Mouse (Mus musculus) limb, embryonic 14.5 days (tissue): ENCODE measurements around the gene Olfr665. TPM values are rescaled to one million over a fixed set of nuclear protein-coding genes. Genes with fewer than 3 reads are reported as not detected.

ENCODE experiments used
- ATAC-seq: fragments of 200-750 bp; cut with Nextera tagmentation; 2 replicates; pipeline ENCODE4 v1.8.0; 2017; ENCODE audit warnings: low read depth, moderate number of reproducible peaks, moderate TSS enrichment; ENCODE audit not compliant: low FRiP score
- DNase-seq: peaks from one replicate; pipeline ENCODE4 v3.0.0-alpha.2; 2015; ENCODE audit warnings: low spot score
- H3K27ac ChIP-seq: fragments of 300-500 bp; sonication (generic); replicated peaks from 2 replicates; pipeline ENCODE4 v1.5.1; 2014; ENCODE audit warnings: low read depth, mild to moderate bottlenecking, low read length, moderate library complexity, mixed read lengths
- H3K27me3 ChIP-seq: fragments of 300-500 bp; sonication (generic); 2 replicates; pipeline ENCODE4 v1.6.1; 2014; ENCODE audit warnings: low read length, mixed read lengths; ENCODE audit not compliant: control insufficient read depth, insufficient read depth
- H3K36me3 ChIP-seq: fragments of 300-500 bp; sonication (generic); 2 replicates; pipeline ENCODE4 v1.6.1; 2014; ENCODE audit warnings: mild to moderate bottlenecking, low read length, moderate library complexity, mixed read lengths; ENCODE audit not compliant: control insufficient read depth, insufficient read depth
- H3K4me1 ChIP-seq: fragments of 300-500 bp; sonication (generic); 2 replicates; pipeline ENCODE4 v1.6.1; 2014; ENCODE audit warnings: antibody characterized with exemption, low read length, mixed read lengths; ENCODE audit not compliant: control insufficient read depth, insufficient read depth
- H3K4me2 ChIP-seq: fragments of 300-500 bp; sonication (generic); replicated peaks from 2 replicates; pipeline ENCODE4 v1.6.1; 2014; ENCODE audit warnings: low read depth, mild to moderate bottlenecking, low read length, moderate library complexity; ENCODE audit not compliant: severe bottlenecking
- H3K4me3 ChIP-seq: fragments of 300-500 bp; sonication (generic); replicated peaks from 2 replicates; pipeline ENCODE4 v1.5.1; 2014; ENCODE audit warnings: low read length
- H3K9ac ChIP-seq: fragments of 300-500 bp; sonication (generic); 2 replicates; pipeline ENCODE4 v1.6.1; 2014; ENCODE audit warnings: mild to moderate bottlenecking, low read depth, low read length, moderate library complexity; ENCODE audit not compliant: severe bottlenecking
- H3K9me3 ChIP-seq: fragments of 300-500 bp; sonication (generic); 2 replicates; pipeline ENCODE4 v1.6.1; 2016; ENCODE audit warnings: low read length; ENCODE audit not compliant: control insufficient read depth
- POLR2A ChIP-seq: fragments of 200-500 bp; IDR thresholded peaks from 2 replicates; pipeline ENCODE4 v1.8.0; 2012; ENCODE audit warnings: inconsistent platforms, mild to moderate bottlenecking, moderate library complexity, borderline replicate concordance; ENCODE audit not compliant: insufficient read depth, insufficient read length; ENCODE audit errors: extremely low read depth
- WGBS: fragments of 180-500 bp; shearing (Covaris S2); extraction: QIAGEN DNeasy Blood & Tissue Kit; methylation state at CpG from one replicate; pipeline ENCODE4 v1.1.7; 2014; 5-methylcytosine and 5-hydroxymethylcytosine counted together
- polyA plus RNA-seq, 2 experiments: library from polyadenylated mRNA; depleted of rRNA in 1 of 2; stranded (reverse) in 1 of 2; unstranded in 1 of 2; fragments of >200 nt; fragmentation: Nextera tagmentation in 1 of 2; extraction: Ambion mirVana in 1 of 2; gene quantifications; 2 replicates each; pipeline versions ENCODE4 v1.2.1 to v1.2.3; 2012 to 2014

Gene Olfr665
- polyA plus RNA-seq, 2 experiments = not detected

GRCm38 (mm10) chr7:104857683-104858082 lies 20.1 kb upstream of the Olfr665 start:
- no peak for ATAC-seq
- TF ChIP-seq POLR2A = no peak
- 63% methylated on average over 1 of the region's 1 CpGs for WGBS

GRCm38 (mm10) chr7:104861381-104861780 lies 16.4 kb upstream of the Olfr665 start:
- no peak for TF ChIP-seq POLR2A
- WGBS = 80% methylated on average over 3 of the region's 3 CpGs
- Histone ChIP-seq H3K27ac (no peak overlapping the region), H3K27me3 (no peaks in the 10 kb centered on the region), H3K4me2 (no peak overlapping the region), H3K4me1 (no peaks in the 10 kb centered on the region), H3K9me3 (no peaks in the 10 kb centered on the region), H3K36me3 (no peaks in the 10 kb centered on the region), H3K9ac (no peak overlapping the region), H3K4me3 (no peak overlapping the region)
- DNase-seq (no peak), ATAC-seq (no peak)

More at GRCm38 (mm10) chr7:104857683-104858082, 20.1 kb upstream of the Olfr665 start:
- H3K4me3 ChIP-seq = no peak overlapping the region
- no peaks in the 10 kb centered on the region for H3K27me3 ChIP-seq
- no peak for DNase-seq
- no peaks in the 10 kb centered on the region for H3K9me3 ChIP-seq
- no peaks in the 10 kb centered on the region for H3K4me1 ChIP-seq
- no peaks in the 10 kb centered on the region for H3K36me3 ChIP-seq
- no peak overlapping the region for H3K27ac ChIP-seq
- no peak overlapping the region for H3K4me2 ChIP-seq
- H3K9ac ChIP-seq = no peak overlapping the region

- ATAC-seq (no peak), DNase-seq (no peak)
- H3K9ac ChIP-seq = no peak within 1 kb of the TSS
- no peak within 1 kb of the TSS for H3K27ac ChIP-seq
- H3K36me3 ChIP-seq = no peaks in the 10 kb centered on the region
- no peaks in the 10 kb centered on the region for H3K27me3 ChIP-seq
- no peak within 1 kb of the TSS for H3K4me3 ChIP-seq
- no peak for TF ChIP-seq POLR2A
- 82% methylated on average over 2 of the region's 2 CpGs for whole genome bisulfite sequencing
- no peaks in the 10 kb centered on the region for H3K4me1 ChIP-seq
- no peaks in the 10 kb centered on the region for H3K9me3 ChIP-seq
- H3K4me2 ChIP-seq = no peak within 1 kb of the TSS
Observed at GRCm38 (mm10) chr7:104895852-104896251, 18.0 kb downstream of the Olfr665 start, which contains the start of gene Olfr666. Gene Olfr666 (minus strand): TSS chr7:104895952.

- Histone ChIP-seq H3K27me3 (no peaks in the 10 kb centered on the region), H3K4me1 (no peaks in the 10 kb centered on the region), H3K27ac (no peak within 1 kb of the TSS), H3K4me2 (no peak within 1 kb of the TSS), H3K4me3 (no peak within 1 kb of the TSS), H3K9me3 (no peaks in the 10 kb centered on the region), H3K9ac (no peak within 1 kb of the TSS), H3K36me3 (no peaks in the 10 kb centered on the region)
- no peak for TF ChIP-seq POLR2A
- WGBS = 87% methylated on average over 1 of the region's 1 CpGs
- DNase-seq (no peak), ATAC-seq (no peak)
Observed at GRCm38 (mm10) chr7:104921382-104921781, 43.6 kb downstream of the Olfr665 start, which contains the start of gene Olfr667. Gene Olfr667 (minus strand): TSS chr7:104921482.

- 73% methylated on average over 1 of the region's 1 CpGs for WGBS
- Histone ChIP-seq H3K4me1 (no peaks in the 10 kb centered on the region), H3K9ac (no peak within 1 kb of the TSS), H3K4me3 (no peak within 1 kb of the TSS), H3K27ac (no peak within 1 kb of the TSS), H3K4me2 (no peak within 1 kb of the TSS), H3K36me3 (no peaks in the 10 kb centered on the region), H3K9me3 (no peaks in the 10 kb centered on the region), H3K27me3 (no peaks in the 10 kb centered on the region)
- TF ChIP-seq POLR2A = no peak
- no peak for DNase-seq
- ATAC-seq = no peak
Observed at GRCm38 (mm10) chr7:104927957-104928356, 50.1 kb downstream of the Olfr665 start, which contains the start of gene Olfr668. Gene Olfr668 (minus strand): TSS chr7:104928057.

Other genes with a start within 250 kb of the Olfr665 start
- gene Olfr658, start 230.7 kb upstream of the Olfr665 start, polyA plus RNA-seq (2012; rRNA removed) = 0.01 TPM in 1 of 2 replicates, not detected in the other
- gene Olfr658, start 230.7 kb upstream of the Olfr665 start, polyA plus RNA-seq (2014; fragmentation: Nextera tagmentation; extraction: Ambion mirVana) = not detected in 2 replicates
- not detected in 2 replicates for gene Olfr659, start 211.3 kb upstream of the Olfr665 start, polyA plus RNA-seq (2012; rRNA removed)
- gene Olfr659, start 211.3 kb upstream of the Olfr665 start, polyA plus RNA-seq (2014; fragmentation: Nextera tagmentation; extraction: Ambion mirVana) = not detected in 2 replicates
- gene Olfr661, start 191.5 kb upstream of the Olfr665 start, polyA plus RNA-seq (2012; rRNA removed) = not detected in 2 replicates
- not detected in 2 replicates for gene Olfr661, start 191.5 kb upstream of the Olfr665 start, polyA plus RNA-seq (2014; fragmentation: Nextera tagmentation; extraction: Ambion mirVana)
- gene Usp17le, start 100.6 kb upstream of the Olfr665 start, polyA plus RNA-seq (2012; rRNA removed) = not detected in 2 replicates
- not detected in 2 replicates for gene Usp17le, start 100.6 kb upstream of the Olfr665 start, polyA plus RNA-seq (2014; fragmentation: Nextera tagmentation; extraction: Ambion mirVana)
- not detected in 2 replicates for gene Usp17lb, start 35.4 kb upstream of the Olfr665 start, polyA plus RNA-seq (2012; rRNA removed)
- not detected in 2 replicates for gene Usp17lb, start 35.4 kb upstream of the Olfr665 start, polyA plus RNA-seq (2014; fragmentation: Nextera tagmentation; extraction: Ambion mirVana)
- not detected in 2 replicates for gene Usp17la, start 21.0 kb upstream of the Olfr665 start, polyA plus RNA-seq (2012; rRNA removed)
- gene Usp17la, start 21.0 kb upstream of the Olfr665 start, polyA plus RNA-seq (2014; fragmentation: Nextera tagmentation; extraction: Ambion mirVana) = not detected in 2 replicates
- gene Olfr666, start 17.9 kb downstream of the Olfr665 start, polyA plus RNA-seq (2012; rRNA removed) = not detected in 2 replicates
- not detected in 2 replicates for gene Olfr666, start 17.9 kb downstream of the Olfr665 start, polyA plus RNA-seq (2014; fragmentation: Nextera tagmentation; extraction: Ambion mirVana)
- gene Olfr667, start 43.5 kb downstream of the Olfr665 start, polyA plus RNA-seq (2012; rRNA removed) = not detected in 2 replicates
- gene Olfr667, start 43.5 kb downstream of the Olfr665 start, polyA plus RNA-seq (2014; fragmentation: Nextera tagmentation; extraction: Ambion mirVana) = not detected in 2 replicates
- gene Olfr668, start 50.0 kb downstream of the Olfr665 start, polyA plus RNA-seq (2012; rRNA removed) = not detected in 2 replicates
- not detected in 2 replicates for gene Olfr668, start 50.0 kb downstream of the Olfr665 start, polyA plus RNA-seq (2014; fragmentation: Nextera tagmentation; extraction: Ambion mirVana)
- 0.10 TPM in 1 of 2 replicates, not detected in the other for gene Olfr669, start 56.2 kb downstream of the Olfr665 start, polyA plus RNA-seq (2012; rRNA removed)
- gene Olfr669, start 56.2 kb downstream of the Olfr665 start, polyA plus RNA-seq (2014; fragmentation: Nextera tagmentation; extraction: Ambion mirVana) = not detected in 2 replicates
- gene Olfr670, start 84.6 kb downstream of the Olfr665 start, polyA plus RNA-seq (2012; rRNA removed) = not detected in 2 replicates
- 0.07 and 0.14 TPM in 2 replicates for gene Olfr670, start 84.6 kb downstream of the Olfr665 start, polyA plus RNA-seq (2014; fragmentation: Nextera tagmentation; extraction: Ambion mirVana)
- gene Olfr671, start 101.1 kb downstream of the Olfr665 start, polyA plus RNA-seq (2012; rRNA removed) = not detected in 2 replicates
- gene Olfr671, start 101.1 kb downstream of the Olfr665 start, polyA plus RNA-seq (2014; fragmentation: Nextera tagmentation; extraction: Ambion mirVana) = not detected in 2 replicates
- not detected in 2 replicates for gene Olfr672, start 124.0 kb downstream of the Olfr665 start, polyA plus RNA-seq (2012; rRNA removed)
- not detected in 2 replicates for gene Olfr672, start 124.0 kb downstream of the Olfr665 start, polyA plus RNA-seq (2014; fragmentation: Nextera tagmentation; extraction: Ambion mirVana)
- gene Olfr675, start 150.4 kb downstream of the Olfr665 start, polyA plus RNA-seq (2012; rRNA removed) = not detected in 2 replicates
- gene Olfr675, start 150.4 kb downstream of the Olfr665 start, polyA plus RNA-seq (2014; fragmentation: Nextera tagmentation; extraction: Ambion mirVana) = not detected in 2 replicates
- gene Olfr676, start 154.7 kb downstream of the Olfr665 start, polyA plus RNA-seq (2012; rRNA removed) = not detected in 2 replicates
- gene Olfr676, start 154.7 kb downstream of the Olfr665 start, polyA plus RNA-seq (2014; fragmentation: Nextera tagmentation; extraction: Ambion mirVana) = not detected in 2 replicates
- gene Olfr677, start 173.3 kb downstream of the Olfr665 start, polyA plus RNA-seq (2012; rRNA removed) = not detected in 2 replicates
- not detected in 2 replicates for gene Olfr677, start 173.3 kb downstream of the Olfr665 start, polyA plus RNA-seq (2014; fragmentation: Nextera tagmentation; extraction: Ambion mirVana)
- gene Olfr678, start 186.4 kb downstream of the Olfr665 start, polyA plus RNA-seq (2012; rRNA removed) = not detected in 2 replicates
- not detected in 2 replicates for gene Olfr678, start 186.4 kb downstream of the Olfr665 start, polyA plus RNA-seq (2014; fragmentation: Nextera tagmentation; extraction: Ambion mirVana)
- not detected in 2 replicates for gene Olfr679, start 203.2 kb downstream of the Olfr665 start, polyA plus RNA-seq (2012; rRNA removed)
- not detected in 2 replicates for gene Olfr679, start 203.2 kb downstream of the Olfr665 start, polyA plus RNA-seq (2014; fragmentation: Nextera tagmentation; extraction: Ambion mirVana)
- not detected in 2 replicates for gene Olfr680-ps1, start 214.8 kb downstream of the Olfr665 start, polyA plus RNA-seq (2012; rRNA removed)
- not detected in 2 replicates for gene Olfr680-ps1, start 214.8 kb downstream of the Olfr665 start, polyA plus RNA-seq (2014; fragmentation: Nextera tagmentation; extraction: Ambion mirVana)
- gene Olfr681, start 238.8 kb downstream of the Olfr665 start, polyA plus RNA-seq (2012; rRNA removed) = not detected in 2 replicates
- gene Olfr681, start 238.8 kb downstream of the Olfr665 start, polyA plus RNA-seq (2014; fragmentation: Nextera tagmentation; extraction: Ambion mirVana) = not detected in 2 replicates